Mouse (Mus musculus): Measurements from ENCODE around the gene Ifna6.
A peak's percentile ranks its signal among the peaks of the same experiment; 100 is the strongest.

Gene Ifna6

DNA sequence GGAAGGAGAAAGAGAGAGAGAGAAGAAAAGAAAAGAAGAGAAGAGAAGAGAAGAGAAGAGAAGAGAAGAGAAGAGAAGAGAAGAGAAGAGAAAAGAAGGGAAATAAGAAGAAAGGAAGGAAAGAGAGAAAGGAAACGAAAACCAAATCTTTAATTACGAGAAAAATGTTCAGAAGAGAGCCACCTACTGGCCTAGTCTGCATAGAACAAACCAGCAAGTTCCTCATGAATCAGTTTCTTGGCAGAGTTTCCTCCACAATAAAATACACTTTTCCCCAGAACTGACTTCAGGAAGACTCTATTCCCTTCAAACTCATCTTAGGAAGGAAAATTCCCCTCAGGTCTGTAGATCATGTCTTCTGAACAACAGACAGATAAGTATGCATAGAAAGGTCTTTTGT lies 18.1 kb downstream of the Ifna6 start:
- DNase-seq (ENCODE audit: low spot score), result no peak

DNA sequence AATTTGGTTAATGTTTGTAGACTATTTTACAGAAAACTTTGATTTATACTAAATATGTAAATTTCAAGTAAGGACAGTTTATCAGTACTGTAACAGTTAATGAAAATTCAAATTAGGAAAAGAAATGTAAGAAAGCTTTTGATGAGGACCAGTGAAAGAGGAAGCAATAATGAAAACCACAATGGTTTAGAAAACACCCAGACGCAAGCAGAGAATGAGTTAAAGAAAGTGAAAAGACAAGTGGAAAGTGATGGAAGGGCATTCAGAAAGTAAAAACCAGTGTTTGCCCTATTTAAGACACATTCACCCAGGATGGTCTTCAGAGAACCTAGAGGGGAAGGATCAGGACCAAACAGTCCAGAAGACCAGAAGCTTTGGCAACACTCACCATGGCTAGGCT lies 22.5 kb downstream of the Ifna6 start, which contains the start of gene Ifna1:
TSS of gene Ifna1 (plus strand) at position 390 of the 400 bp plus-strand sequence.
- no peak for DNase-seq (ENCODE audit: low spot score)

DNA sequence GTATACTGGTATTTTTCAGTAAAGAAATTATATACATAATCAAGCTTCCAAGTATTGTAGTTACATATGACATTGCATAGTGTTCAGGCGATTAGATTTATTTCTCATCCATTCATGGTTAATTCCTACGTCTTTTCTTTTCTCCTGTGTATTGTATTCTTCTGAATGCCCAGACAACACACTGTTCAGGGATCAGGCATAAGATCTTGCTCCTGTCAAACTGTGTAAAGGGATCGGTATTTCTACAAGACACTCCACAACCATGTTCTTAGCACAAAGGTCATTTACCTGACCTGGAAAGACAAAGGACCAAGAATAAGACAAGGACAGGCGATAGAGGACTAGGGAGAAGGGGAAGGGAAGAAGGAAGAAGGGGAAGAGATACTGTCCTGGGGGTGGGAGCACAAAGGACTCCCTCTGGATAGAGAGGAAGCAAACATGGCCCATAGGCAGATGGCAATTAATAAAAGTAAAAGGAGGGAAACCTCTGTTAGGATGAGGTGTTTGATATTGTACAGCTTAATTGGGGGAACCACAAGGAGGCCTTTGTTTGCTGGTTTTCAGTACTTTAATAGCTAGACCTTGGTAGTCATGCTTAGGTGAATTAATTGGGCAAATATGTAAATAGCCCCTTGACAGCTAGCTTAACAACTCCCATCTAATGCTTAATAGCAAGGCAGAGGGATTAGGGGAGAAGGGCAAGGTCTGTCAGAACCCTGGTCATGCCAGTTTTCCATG lies 24.0 kb downstream of the Ifna6 start:
- no peak for DNase-seq (ENCODE audit: low spot score)

DNA sequence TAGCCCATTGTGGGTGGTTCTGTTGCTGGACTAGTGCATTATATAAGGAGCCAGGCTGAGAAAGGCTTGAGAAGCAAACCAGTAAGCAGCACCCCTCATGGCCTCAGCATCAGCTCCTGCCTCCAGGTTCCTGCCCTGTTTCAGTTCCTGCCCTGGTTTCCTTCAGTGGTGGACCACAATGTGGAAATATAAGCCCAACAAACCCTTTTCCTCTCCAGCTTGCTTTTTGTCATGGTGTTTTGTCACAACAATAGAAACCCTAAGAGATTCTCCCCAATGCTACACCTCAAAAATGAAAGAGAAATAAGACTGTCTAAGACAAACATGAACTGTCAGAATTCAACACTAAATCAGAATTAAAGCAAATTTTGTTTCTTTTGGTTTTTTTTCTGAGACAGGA lies 32.0 kb downstream of the Ifna6 start:
- no peak for DNase-seq (ENCODE audit: low spot score)

DNA sequence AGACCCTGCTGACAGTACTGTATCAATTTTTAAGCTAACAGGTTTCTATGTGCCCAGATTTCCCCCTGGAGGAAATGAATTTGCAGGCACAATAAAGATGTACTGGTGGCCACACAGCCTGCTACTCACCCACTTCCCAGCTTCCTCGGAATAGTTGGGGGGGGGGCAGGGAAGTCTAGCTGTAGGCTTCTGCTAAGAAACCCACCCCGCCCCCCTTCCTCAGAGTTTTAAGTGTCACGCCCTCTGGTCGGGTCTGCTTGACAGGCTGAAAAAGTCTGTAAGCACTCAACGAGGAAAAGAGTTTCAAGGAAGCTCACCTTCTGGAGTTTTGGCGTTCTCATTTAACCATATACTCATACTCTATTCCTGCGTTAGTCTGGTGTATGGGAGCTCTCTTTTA lies 36.1 kb downstream of the Ifna6 start:
- DNase-seq (ENCODE audit: low spot score), result no peak

DNA sequence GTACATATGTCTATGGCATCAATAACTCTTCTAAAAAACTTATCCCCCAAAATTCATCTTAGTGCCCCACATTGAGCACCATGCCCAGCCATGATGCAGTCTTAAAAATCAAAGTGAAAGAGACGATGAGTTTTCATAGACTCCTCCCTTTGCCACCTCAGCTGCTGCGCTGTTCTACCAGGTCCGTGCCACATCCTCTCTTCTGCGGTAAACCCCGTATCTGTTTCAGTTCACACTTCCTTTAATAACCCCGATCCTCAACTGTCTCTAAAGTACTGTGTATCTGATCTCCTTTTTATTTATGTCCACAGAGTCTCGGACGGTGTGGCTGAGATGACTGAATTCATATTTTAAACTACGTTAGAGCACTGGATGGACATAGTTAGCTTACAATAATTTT lies 37.4 kb downstream of the Ifna6 start:
- no peak for DNase-seq (ENCODE audit: low spot score)

DNA sequence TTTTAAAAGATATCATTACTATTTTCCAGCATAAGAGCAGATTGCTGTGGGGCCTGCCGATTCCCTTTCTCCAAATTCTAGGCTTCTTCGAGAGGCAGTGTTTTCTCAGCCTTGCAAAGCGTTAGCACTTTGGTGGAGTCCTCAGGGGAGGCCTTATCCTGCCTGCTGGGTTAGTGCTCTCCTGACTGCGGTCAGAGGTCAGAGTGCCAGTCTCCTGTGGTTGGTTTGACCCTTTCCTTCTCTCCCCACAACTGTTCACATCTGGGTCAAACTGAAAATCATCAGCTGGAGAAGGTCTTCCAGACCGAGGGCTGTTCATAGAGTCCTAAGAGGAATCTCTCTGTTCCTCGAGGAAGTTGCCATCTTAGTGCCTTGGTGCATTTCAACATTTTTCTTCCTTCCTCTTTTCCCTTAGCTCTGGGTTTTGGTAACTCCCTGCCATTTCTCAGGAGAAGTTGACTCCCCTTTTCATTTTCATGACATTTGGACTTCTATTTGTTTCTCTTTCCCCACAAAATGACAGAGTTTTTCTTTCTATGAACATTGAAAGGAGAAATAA lies 37.9 kb downstream of the Ifna6 start:
- no peak for DNase-seq (ENCODE audit: low spot score)

DNA sequence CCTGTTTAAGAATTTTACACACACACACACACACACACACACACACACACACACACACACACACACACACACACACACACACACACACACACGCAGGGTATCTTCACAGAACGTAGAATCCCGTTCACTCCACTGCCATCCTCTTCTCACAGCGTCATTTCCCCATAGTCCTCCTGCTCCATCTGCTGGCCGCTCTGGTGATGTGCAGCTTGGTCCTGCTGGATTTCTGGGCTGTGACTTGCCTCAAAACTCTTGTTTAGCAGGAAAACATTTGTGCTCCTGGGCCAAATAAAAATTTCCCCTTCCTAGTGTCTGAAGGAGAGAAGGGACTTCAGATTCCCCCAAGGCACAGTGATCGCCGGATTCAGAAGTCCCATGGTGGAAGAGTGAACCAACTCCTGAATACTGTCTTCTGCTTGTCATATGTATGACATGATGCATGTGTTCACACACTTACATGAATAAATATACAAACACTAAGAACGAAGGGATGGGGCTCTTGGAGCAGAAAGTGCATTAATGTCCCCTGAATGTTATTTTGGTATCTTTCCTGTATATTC lies 40.2 kb downstream of the Ifna6 start:
- peak; percentile 22 for DNase-seq (ENCODE audit: low spot score)

DNA sequence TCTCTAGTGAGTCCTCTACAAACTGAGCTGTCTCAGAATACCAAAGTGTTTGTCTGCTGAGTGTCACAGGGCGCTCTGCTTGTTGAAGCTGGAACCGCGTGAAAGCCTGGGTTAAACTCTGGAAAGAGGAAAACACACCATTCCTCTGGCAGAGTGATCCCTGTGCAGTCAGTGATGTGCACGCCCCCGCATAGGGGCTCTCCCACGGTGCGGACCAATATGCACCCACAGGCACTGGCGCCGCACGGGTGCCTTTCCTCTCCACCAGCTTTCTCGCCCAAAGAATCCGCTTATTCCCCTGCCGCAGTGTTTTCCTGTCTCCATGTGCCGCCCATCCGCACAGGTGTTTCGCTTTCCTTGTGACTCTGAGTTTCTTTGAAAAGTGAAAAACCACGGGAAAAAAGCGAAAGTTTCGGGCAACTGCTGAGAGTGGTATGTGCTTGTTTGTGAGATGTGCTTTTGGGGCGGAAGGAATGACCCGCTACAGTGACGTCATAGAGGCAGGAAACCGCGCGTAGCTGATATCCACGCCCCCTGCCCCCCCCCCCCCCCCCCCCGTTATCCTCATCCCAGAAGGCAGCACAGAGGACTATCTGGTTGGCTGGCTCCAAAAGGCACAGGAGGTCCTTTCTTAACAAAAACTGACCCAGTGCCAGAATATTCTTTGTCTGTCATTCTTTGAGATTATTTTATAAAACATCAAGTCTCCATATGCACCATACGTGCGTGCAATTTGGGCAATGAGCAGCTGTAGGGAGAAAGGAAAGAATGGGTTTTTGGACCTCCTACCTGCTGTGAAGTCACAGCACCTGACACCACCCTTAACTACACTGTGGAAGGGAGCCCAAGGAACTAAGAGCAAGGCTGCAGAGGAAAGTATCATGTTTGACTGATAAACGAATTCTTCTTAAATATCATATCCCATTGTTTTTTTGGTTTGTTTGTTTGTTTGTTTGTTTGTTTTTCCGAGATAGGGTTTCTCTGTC lies 41.0 kb downstream of the Ifna6 start:
- no peak for DNase-seq (ENCODE audit: low spot score)

DNA sequence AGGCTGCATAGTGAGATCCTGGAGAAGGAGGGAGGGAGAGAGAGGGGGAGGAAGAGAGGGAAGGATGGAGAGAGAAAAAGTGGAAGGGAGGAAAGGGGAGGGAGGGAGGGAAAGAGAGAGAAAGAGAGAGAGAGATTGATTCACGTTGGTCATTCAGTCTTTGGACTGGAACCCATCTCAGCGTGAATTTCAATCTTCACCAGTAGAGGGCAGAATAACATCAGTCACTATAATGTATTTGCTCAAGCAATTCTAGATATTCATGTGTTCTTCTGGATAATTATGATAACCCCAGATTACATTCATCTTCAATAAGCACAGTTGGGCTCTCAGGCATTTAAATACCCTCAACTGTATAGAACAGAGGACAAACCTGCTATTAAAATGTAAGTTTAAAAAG lies 45.5 kb downstream of the Ifna6 start:
- DNase-seq (ENCODE audit: low spot score), result no peak

DNA sequence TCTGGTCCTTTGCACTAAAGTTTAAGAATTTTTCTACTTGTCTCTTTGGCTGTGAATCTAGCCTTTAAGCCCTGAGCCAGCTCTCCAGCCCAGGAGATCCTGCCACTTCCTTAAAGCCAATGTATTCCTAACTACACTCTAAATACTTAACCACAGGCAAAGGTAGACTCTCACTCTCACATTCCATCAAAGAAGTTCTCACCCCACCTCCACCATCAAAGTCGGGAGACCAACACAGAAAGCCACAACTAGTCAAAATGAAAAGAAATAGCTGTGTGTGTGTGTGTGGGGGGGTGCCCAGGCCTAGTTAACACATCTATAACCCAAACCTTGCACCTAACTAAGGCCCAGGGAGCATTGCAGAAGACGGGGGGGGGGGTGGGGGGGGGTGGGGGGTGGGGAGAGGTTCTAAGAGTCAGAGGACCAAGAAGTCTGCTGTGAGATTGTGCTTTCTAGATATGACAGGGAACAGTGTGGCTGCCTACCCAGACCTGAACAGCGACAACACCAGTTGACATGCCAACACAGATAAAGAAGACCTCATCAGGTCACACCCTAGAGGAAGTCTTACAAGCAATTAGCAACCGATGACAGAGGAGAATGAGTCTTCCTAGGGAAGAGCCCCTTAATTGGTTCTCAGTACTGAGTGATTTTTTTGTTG lies 48.3 kb downstream of the Ifna6 start:
- DNase-seq (ENCODE audit: low spot score), result no peak

DNA sequence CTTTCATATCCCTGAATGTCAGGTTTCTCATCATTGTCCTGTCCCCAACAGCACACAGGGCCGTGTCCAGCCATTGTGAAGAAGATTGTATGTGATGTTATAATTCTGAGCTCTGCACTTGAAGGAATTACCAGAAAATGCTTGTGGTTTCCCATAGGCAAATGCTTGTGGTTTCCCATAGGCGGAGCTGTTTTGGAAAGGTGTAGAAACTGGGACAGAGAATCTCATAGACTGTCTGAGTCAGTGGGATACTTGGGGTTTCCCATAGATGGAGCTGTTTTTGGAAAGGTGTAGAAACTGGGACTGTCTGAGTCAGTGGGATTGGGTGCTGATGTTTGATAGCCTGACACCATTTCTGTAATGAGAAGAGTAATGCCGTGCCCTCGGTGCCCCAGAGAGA lies 49.3 kb downstream of the Ifna6 start:
- no peak for DNase-seq (ENCODE audit: low spot score)

Measured in ovary, adult 18-20 months (tissue).